Mouse (Mus musculus) liver, embryonic 14.5 days (tissue): ENCODE results near the gene Bcl2l1.

ENCODE experiments used
- CTCF ChIP-seq: IDR thresholded peaks from 2 replicates; pipeline ENCODE4 v1.5.1; 2016; ENCODE audit warnings: antibody characterized with exemption, low read depth, control low read depth
- EP300 ChIP-seq: IDR thresholded peaks from 2 replicates; pipeline ENCODE4 v1.6.1; 2016; ENCODE audit warnings: antibody characterized with exemption, low read depth

DNA sequence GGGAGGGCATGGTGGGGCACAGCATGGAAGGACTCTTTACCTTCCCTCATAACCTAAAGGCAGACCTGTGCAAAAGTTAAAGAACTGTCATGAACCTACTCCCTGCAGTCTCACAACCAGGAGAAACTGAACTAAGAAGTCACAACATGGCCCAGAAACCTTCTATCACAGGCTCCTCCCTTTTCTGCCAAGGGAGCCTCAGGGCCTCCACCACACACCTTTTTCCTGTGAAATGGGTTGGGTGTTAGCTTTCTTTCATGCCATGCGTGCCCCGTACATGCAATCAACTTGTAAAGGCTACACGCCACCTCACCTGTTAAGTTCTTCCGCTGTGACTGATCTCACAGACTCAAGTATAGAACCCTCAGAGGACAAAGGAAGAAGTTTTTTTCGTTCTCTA lies 28.4 kb downstream of the Bcl2l1 start:
- TF ChIP-seq CTCF (no peak), EP300 (no peak)
